Mouse (Mus musculus) cortical plate, adult 2 months (tissue): Measurements from ENCODE around the gene Hs6st1. TPM values are rescaled to one million over a fixed set of nuclear protein-coding genes. Genes with fewer than 3 reads are reported as not detected.

Experiments
- H3K27ac ChIP-seq: fragments of 200-500 bp; 2 replicates; pipeline ENCODE4 v1.5.1; 2012; ENCODE audit warnings: low read length, control low read depth, inconsistent platforms; ENCODE audit not compliant: insufficient read depth
- H3K4me1 ChIP-seq: fragments of 200-500 bp; 2 replicates; pipeline ENCODE4 v1.6.1; 2011; ENCODE audit warnings: low read length; ENCODE audit not compliant: control insufficient read depth, insufficient read depth
- H3K4me3 ChIP-seq: fragments of 200-500 bp; 2 replicates; pipeline ENCODE4 v1.5.1; 2011; ENCODE audit warnings: mild to moderate bottlenecking, low read length, control low read depth; ENCODE audit not compliant: insufficient read depth
- CTCF ChIP-seq: fragments of 200-500 bp; IDR thresholded peaks from 2 replicates; pipeline ENCODE4 v1.5.1; 2011; ENCODE audit warnings: mild to moderate bottlenecking, control low read depth, low read length; ENCODE audit not compliant: insufficient read depth; ENCODE audit errors: extremely low read depth
- POLR2A ChIP-seq: fragments of 200-500 bp; IDR thresholded peaks from 2 replicates; pipeline ENCODE4 v1.6.1; 2011; ENCODE audit warnings: mild to moderate bottlenecking, low read length, control low read depth; ENCODE audit not compliant: insufficient read depth; ENCODE audit errors: extremely low read depth
- polyA plus RNA-seq: library from polyadenylated mRNA; depleted of rRNA; stranded (reverse); fragments of >200 nt; gene quantifications from 2 replicates; pipeline ENCODE4 v1.2.3, GENCODE M21; 2012

Gene Hs6st1
- polyA plus RNA-seq, 1 experiment, result 53.2 TPM

DNA sequence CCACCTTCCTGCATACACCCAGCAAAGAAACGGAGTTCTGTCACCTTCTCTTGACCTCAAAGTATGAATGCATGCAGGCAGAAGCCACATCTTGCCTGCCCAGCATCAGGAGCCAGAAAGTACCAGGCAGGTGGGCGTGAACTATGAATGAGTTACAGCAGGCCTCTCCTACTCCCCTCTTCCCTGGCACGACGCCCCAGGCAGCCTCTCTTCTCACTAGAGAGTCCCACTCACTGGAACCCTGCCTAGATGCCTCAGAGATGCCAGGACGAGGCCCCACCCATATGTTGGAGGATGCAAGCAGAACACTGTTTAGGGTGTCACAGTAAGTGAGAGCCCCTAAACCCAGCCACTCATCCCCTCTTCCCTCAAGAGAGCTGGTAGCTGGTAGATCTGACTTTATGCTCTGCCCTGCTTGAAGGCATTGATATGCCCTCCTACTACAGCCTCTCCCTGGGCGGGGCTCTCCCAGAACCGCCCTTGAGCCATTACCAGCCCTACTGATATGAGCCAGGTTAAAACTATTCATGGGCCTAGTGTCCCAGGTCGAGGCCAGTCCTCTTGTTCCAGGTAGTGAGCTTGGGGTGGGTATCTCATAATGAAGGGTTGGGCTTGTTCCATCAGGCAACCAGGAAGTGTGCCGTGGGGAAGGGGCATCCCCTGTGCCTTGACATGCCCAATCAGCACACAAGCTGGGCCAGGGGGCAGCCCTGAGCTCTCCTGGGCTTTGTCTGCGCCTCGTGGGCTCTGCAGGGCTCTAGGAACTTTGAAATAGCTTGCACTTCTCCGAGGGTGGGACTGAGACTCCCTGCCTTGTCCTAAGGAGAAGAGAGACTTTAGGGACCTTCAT lies 27.4 kb downstream of the Hs6st1 start:
- Histone ChIP-seq H3K4me1 (peaks cover 6% of the 10 kb centered on the region), H3K27ac (no peak overlapping the region), H3K4me3 (no peak overlapping the region)
- TF ChIP-seq POLR2A, result no peak
- TF ChIP-seq CTCF, result no peak

DNA sequence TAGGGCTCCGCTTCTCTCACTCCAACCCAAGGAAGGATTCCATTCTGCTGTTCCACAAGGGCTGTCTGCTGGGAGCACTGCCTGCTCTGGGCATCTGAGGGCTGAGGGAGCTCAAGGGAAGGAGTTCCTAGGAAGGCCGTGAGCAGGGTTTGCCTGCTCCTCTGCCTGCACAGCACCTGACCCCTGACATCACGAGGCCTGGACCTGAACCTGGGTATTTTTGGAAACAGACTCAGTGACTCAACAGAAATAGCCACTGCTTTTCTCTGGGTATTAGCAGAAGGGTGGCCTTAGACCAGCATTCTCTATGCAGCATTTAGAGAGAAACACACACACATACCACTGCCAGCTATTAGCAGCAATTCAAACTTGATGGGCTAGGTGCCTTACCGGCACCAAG lies 30.2 kb downstream of the Hs6st1 start:
- Histone ChIP-seq H3K27ac (no peak overlapping the region), H3K4me3 (no peak overlapping the region), H3K4me1 (peaks cover 6% of the 10 kb centered on the region)
- TF ChIP-seq CTCF, result no peak
- TF ChIP-seq POLR2A, result no peak

DNA sequence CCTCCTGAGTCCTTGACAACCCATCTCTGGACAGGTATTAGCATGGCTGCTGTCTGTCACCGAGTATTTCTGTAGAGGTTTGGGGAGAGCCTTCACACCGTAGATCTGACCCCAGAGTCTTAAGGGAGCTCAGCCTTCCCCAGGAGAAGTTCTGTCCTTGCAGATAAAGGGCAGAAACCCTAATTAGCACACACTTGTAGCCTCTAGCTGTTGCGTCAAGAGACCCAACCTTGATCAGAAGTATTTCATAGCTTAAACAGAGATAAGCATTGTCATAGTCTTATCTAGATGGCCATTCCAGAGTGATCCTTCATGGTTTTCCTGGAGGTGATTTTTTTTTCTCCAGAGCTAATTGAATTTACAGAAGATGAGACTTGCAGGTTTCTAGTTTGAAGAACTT lies 32.2 kb downstream of the Hs6st1 start:
- TF ChIP-seq POLR2A (no peak), CTCF (no peak)
- Histone ChIP-seq H3K4me3 (no peak overlapping the region), H3K4me1 (peaks cover 4% of the 10 kb centered on the region), H3K27ac (no peak overlapping the region)

DNA sequence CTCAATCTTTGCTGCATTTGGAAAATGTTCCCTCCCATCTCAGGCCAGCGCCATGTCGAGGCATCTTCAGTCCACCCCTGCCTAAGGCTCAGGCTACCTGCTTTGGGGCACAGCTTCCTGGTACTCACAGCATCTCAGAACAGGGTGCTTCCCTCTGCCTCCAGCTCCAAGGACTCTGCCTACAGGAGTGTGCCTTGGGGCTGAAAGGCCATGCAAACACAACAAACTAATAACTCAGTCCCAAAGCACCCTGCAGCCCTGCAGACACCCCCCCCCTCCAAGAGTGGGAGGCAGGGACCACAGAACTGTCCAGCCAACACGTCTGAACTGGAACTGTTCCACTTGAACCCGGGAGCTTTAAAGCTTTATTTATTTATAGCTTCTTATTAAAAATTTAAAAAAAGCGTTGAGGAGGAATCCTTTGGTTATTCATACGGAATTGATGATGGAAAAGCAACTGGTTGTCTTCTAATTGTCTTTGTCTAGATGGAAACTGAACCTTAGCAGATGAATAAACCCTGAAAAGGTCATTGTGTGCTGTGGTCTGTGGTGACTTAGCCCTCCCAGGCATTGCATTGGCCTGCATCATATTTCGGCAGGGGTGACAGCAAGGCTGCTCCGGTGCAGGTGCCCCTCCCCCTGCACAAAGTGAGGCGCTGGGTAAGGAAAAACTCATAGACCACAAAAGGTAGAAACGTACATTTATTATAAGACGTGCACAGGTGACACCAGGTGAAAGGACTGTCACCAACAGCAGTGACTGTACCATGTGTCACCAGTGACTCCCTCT lies 37.9 kb downstream of the Hs6st1 start:
- no peak for TF ChIP-seq POLR2A
- no peak for TF ChIP-seq CTCF
- Histone ChIP-seq H3K27ac (no peak overlapping the region), H3K4me1 (no peaks in the 10 kb centered on the region), H3K4me3 (no peak overlapping the region)

DNA sequence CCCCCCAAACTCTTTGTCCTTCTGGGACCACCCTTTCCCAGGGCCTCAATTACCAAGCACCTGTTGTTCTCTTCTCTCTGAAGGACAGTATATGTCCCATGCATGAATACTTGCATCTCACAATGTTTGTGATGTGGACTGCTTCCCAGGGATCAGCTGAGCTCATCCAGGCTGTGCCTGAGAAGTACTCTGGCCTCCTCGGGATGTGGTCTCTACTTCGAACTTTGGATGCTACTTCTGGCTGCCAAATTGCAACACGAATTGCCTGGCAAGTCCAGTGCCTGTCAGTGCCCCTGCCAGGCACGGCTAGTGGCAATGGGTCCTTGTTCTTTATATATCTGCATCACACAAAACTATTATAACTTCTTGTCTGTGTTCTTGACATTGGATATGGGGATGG lies 41.8 kb downstream of the Hs6st1 start:
- no peak overlapping the region for H3K4me3 ChIP-seq
- no peak overlapping the region for H3K27ac ChIP-seq
- H3K4me1 ChIP-seq, result no peaks in the 10 kb centered on the region
- TF ChIP-seq POLR2A, result no peak
- no peak for TF ChIP-seq CTCF

DNA sequence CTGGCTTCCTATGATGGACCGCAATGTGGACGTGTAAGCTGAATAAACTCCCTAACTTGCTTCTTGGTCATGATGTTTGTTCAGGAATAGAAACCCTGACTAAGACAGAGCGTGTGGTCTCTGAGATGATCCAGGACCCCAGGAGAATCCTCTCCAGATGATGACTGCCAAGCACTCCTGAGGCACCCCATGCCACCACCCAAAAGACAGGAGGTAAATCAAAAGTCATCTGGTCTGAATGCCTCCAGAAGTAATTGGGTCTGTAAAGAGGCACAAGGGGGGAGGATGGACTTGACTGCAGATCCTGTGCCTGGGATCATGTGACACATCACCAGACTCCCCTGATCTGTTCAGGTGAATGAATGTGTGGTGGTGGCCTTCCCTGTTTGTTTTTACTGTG lies 44.5 kb downstream of the Hs6st1 start:
- TF ChIP-seq POLR2A, result no peak
- no peak for TF ChIP-seq CTCF
- Histone ChIP-seq H3K4me1 (no peaks in the 10 kb centered on the region), H3K27ac (no peak overlapping the region), H3K4me3 (no peak overlapping the region)

DNA sequence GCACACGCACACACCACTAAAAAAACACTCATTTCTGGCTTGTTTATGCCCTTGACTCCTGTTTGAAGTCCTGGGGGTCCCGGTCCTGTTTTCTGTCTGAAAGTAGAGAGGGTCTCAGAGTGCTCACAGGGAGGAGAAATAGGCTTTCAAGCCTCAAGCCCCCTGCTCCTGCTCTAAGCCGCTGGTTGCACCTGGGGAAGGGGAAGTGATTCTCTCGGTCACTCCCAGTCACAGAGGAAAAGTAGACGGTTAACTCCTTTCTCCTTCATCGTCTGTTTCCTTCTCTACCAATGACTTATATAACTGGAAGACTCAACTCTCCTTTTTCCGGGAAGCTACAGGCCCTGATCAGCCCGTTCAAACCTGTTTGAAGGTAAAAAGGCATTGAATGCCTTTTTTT lies 45.5 kb downstream of the Hs6st1 start:
- no peak overlapping the region for H3K27ac ChIP-seq
- no peak overlapping the region for H3K4me3 ChIP-seq
- no peaks in the 10 kb centered on the region for H3K4me1 ChIP-seq
- no peak for TF ChIP-seq CTCF
- TF ChIP-seq POLR2A, result no peak

DNA sequence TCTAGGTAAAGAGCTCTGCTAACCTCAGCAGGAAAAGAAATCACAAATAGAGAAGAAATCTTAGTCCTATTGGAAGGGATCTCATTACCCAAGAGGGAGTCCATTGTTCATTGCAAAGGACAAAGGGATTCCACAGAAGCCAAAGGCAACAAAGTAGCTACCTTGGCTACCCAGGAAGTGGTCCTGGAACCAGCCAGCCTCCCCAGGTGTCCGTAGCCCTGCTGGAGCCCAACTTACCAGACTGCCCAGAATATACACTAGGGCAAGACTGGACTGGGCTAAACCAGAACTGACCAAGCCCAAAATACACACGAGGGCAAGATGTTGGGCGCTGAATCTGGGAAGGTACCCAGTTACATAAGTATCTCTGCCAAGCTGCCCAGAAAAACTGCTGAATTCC lies 46.6 kb downstream of the Hs6st1 start:
- no peak for TF ChIP-seq CTCF
- TF ChIP-seq POLR2A, result no peak
- Histone ChIP-seq H3K4me1 (no peaks in the 10 kb centered on the region), H3K27ac (no peak overlapping the region), H3K4me3 (no peak overlapping the region)

DNA sequence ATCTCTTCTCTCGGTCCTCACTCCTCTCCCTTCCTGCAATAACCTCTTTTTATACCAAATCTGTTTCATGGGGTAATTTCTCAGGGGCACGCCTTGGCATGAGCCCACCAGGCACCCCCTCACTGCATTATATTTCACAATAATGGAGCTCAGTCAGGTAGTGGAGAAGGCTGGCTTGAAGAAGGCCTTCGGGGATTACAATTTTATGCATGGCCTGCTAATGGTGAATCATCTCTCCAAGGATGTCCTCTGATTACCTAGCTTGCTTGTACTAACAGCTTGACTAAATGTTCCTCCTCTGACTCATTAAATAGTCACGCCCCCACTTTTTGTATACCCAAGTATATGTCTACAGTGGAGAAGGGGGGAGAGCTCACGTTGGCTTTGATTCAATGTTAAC lies 48.3 kb downstream of the Hs6st1 start:
- H3K4me3 ChIP-seq, result no peak overlapping the region
- no peak for TF ChIP-seq CTCF
- no peak for TF ChIP-seq POLR2A
- H3K27ac ChIP-seq, result no peak overlapping the region
- no peaks in the 10 kb centered on the region for H3K4me1 ChIP-seq
